In genomic region chr9:55539661-55540390, GRCm38 (mm10) we compare ENCODE assay signal across 9 mouse cellular contexts. TPM values are rescaled to one million over a fixed set of nuclear protein-coding genes. Genes with fewer than 3 reads are reported as not detected.
DNase-seq lines count a peak whose midpoint lies in the region; ATAC-seq lines count a peak whose summit lies in the region.
"Had no signal": no experiment of that assay in that cellular context is flagged by ENCODE, and none has a peak within 500 bp of the region (broad histone marks: within the 10 kb centered on the region; RNA-seq: fewer than 3 reads in every experiment).

No protein-coding gene starts in this region.

- peak; percentile 14 to 20 for DNase-seq in layer of hippocampus, postnatal 10 days (ENCODE audit: low spot score in 2 of 2)
- no peak for DNase-seq in layer of hippocampus, adult 11-12 months (ENCODE audit: low spot score)
- peak; percentile 63 for DNase-seq in embryo, embryonic 11 days
- DNase-seq in hindbrain, embryonic 11.5 days (ENCODE audit: low spot score): peak; percentile 65
- no peak for DNase-seq in urinary bladder, postnatal 4 days (ENCODE audit: low spot score in 2 of 2)
- no peak for DNase-seq in urinary bladder, adult 2 months (ENCODE audit: low spot score)
- DNase-seq in urinary bladder, postnatal 14 days (ENCODE audit: low spot score): no peak

- peak overlapping the region; percentile 35 for H3K4me3 ChIP-seq in hindbrain, embryonic 11.5 days (ENCODE audit: low read depth, low read length)
- H3K4me3 ChIP-seq in limb, embryonic 15.5 days: peak overlapping the region; percentile 46

- H3K4me2 ChIP-seq in hindbrain, embryonic 11.5 days (replicated peaks; ENCODE audit: low read depth, low read length): peak overlapping the region; percentile 59
- H3K4me2 ChIP-seq in limb, embryonic 15.5 days: peak overlapping the region; percentile 30

- H3K36me3 ChIP-seq in hindbrain, embryonic 11.5 days (ENCODE audit: control insufficient read depth, insufficient read depth, low read length): no peaks in the 10 kb centered on the region
- no peaks in the 10 kb centered on the region for H3K36me3 ChIP-seq in limb, embryonic 15.5 days

- peaks cover 8% of the 10 kb centered on the region for H3K4me1 ChIP-seq in hindbrain, embryonic 11.5 days (replicated peaks; ENCODE audit: control insufficient read depth, insufficient read depth, low read length)
- peaks cover 41% of the 10 kb centered on the region for H3K4me1 ChIP-seq in limb, embryonic 15.5 days

- no peak overlapping the region for H3K9ac ChIP-seq in hindbrain, embryonic 11.5 days (ENCODE audit: low read depth, low read length)
- H3K9ac ChIP-seq in limb, embryonic 15.5 days: no peak overlapping the region

- H3K27me3 ChIP-seq in hindbrain, embryonic 11.5 days (ENCODE audit: control insufficient read depth, insufficient read depth, low read length): peaks cover 73% of the 10 kb centered on the region
- peaks cover 77% of the 10 kb centered on the region for H3K27me3 ChIP-seq in limb, embryonic 15.5 days
- H3K27me3 ChIP-seq: Patski had no signal

- WGBS in hindbrain, embryonic 11.5 days: 2% methylated on average over 31 of the region's 31 CpGs
- 2% methylated on average over 31 of the region's 31 CpGs for WGBS in limb, embryonic 15.5 days

- no peak for ATAC-seq in hindbrain, embryonic 11.5 days (ENCODE audit: low FRiP score)
- no peak for ATAC-seq in limb, embryonic 15.5 days (ENCODE audit: insufficient number of reproducible peaks, low FRiP score, low TSS enrichment, low read depth)

- no peaks in the 10 kb centered on the region for H3K9me3 ChIP-seq in hindbrain, embryonic 11.5 days (ENCODE audit: control insufficient read depth, low read length)
- H3K9me3 ChIP-seq in limb, embryonic 15.5 days: no peaks in the 10 kb centered on the region

- H3K27ac ChIP-seq in hindbrain, embryonic 11.5 days (ENCODE audit: low read depth, low read length): no peak overlapping the region
- H3K27ac ChIP-seq in limb, embryonic 15.5 days: no peak overlapping the region

RNA-seq across cellular contexts. Expression of gene Isl2, which starts 1.4 kb away (rescaled TPM):
- not detected for total RNA-seq in layer of hippocampus, postnatal 10 days (2021)
- 15.3 and 23.5 TPM in 2 replicates for polyA plus RNA-seq in hindbrain, embryonic 11.5 days (2014; fragmentation: Nextera tagmentation; extraction: Ambion mirVana)
- polyA plus RNA-seq in limb, embryonic 15.5 days (2015; fragmentation: Nextera tagmentation; extraction: Ambion mirVana): 0.19 and 0.45 TPM in 2 replicates
- polyA plus RNA-seq in urinary bladder, adult 2 months (2012; rRNA removed): 0.32 and 0.37 TPM in 2 replicates

RNA-seq across cellular contexts. Expression of gene Etfa, which starts 27.8 kb away (rescaled TPM):
- total RNA-seq in layer of hippocampus, postnatal 10 days (2021): 10 to 100 TPM; 53.2 to 54.7 TPM
- 131 TPM in 2 replicates for polyA plus RNA-seq in hindbrain, embryonic 11.5 days (2014; fragmentation: Nextera tagmentation; extraction: Ambion mirVana)
- polyA plus RNA-seq in limb, embryonic 15.5 days (2015; fragmentation: Nextera tagmentation; extraction: Ambion mirVana): 188 and 191 TPM in 2 replicates
- 93.4 and 107 TPM in 2 replicates for polyA plus RNA-seq in urinary bladder, adult 2 months (2012; rRNA removed)

Comparison
In these comparisons a context has a peak if more than half of its experiments do, and no peak if none do; other contexts are left out.
1. DNase-seq: peak in layer of hippocampus, postnatal 10 days (2 of 2), embryo, embryonic 11 days (single experiment) and hindbrain, embryonic 11.5 days (single experiment); none in layer of hippocampus, adult 11-12 months (single experiment), urinary bladder, postnatal 4 days (0 of 2), urinary bladder, adult 2 months (single experiment) and urinary bladder, postnatal 14 days (single experiment).
2. RNA of gene Isl2, which starts 1.4 kb away (polyA plus RNA-seq): 15.3 to 23.5 TPM in hindbrain, embryonic 11.5 days; 0.32 to 0.37 TPM in urinary bladder, adult 2 months and 0.19 to 0.45 TPM in limb, embryonic 15.5 days; every median in the first group is over 10 times any median in the second.